Mouse (Mus musculus) gastrocnemius, adult 8-10 months (tissue): Measurements from ENCODE around the gene Brd4. TPM values are rescaled to one million over a fixed set of nuclear protein-coding genes. Genes with fewer than 3 reads are reported as not detected.

Experiments used
- DNase-seq, 2 experiments: peaks; one replicate each; pipeline ENCODE4 v3.0.0; 2022; ENCODE audit warnings: low spot score in 2 of 2
- total RNA-seq, 4 experiments: library from RNA; stranded (reverse); gene quantifications; 2 replicates each; pipeline ENCODE4 v1.2.4; 2022

The Brd4 gene
- total RNA-seq, 4 experiments from 2014 or later: 38.2 to 40.8 (median 39.0) TPM

- no peak for DNase-seq
These were observed 3.4 kb downstream of the Brd4 start for GRCm38 (mm10) chr17:32281126-32281525.

GRCm38 (mm10) chr17:32280575-32280974 is 3.9 kb downstream of the Brd4 start:
- no peak for DNase-seq

- no peak for DNase-seq
These were observed 7.3 kb downstream of the Brd4 start for GRCm38 (mm10) chr17:32277201-32277600.

GRCm38 (mm10) chr17:32275568-32275967 is 9.0 kb downstream of the Brd4 start:
- DNase-seq: no peak

GRCm38 (mm10) chr17:32269151-32269550 is 15.4 kb downstream of the Brd4 start:
- no peak for DNase-seq

GRCm38 (mm10) chr17:32268540-32268960 is 16.0 kb downstream of the Brd4 start:
- no peak for DNase-seq

- no peak for DNase-seq
These were observed 16.4 kb downstream of the Brd4 start for GRCm38 (mm10) chr17:32268096-32268495.

GRCm38 (mm10) chr17:32267617-32268016 is 16.9 kb downstream of the Brd4 start:
- DNase-seq: no peak

- no peak for DNase-seq
These were observed 20.9 kb downstream of the Brd4 start for GRCm38 (mm10) chr17:32263672-32264071.

GRCm38 (mm10) chr17:32262831-32263559 is 21.5 kb downstream of the Brd4 start:
- DNase-seq: no peak

GRCm38 (mm10) chr17:32258869-32259268 is 25.7 kb downstream of the Brd4 start:
- DNase-seq: no peak

- no peak for DNase-seq
These were observed 26.6 kb downstream of the Brd4 start for GRCm38 (mm10) chr17:32257944-32258343.

- DNase-seq: no peak
These were observed 27.1 kb downstream of the Brd4 start for GRCm38 (mm10) chr17:32257452-32257851.

GRCm38 (mm10) chr17:32256896-32257295 is 27.6 kb downstream of the Brd4 start:
- DNase-seq: no peak

GRCm38 (mm10) chr17:32253261-32253660 is 31.3 kb downstream of the Brd4 start:
- DNase-seq: no peak

- DNase-seq: no peak
These were observed 32.6 kb downstream of the Brd4 start for GRCm38 (mm10) chr17:32251827-32252470.

- peak; percentile 17 to 30 for DNase-seq
These were observed 34.5 kb downstream of the Brd4 start for GRCm38 (mm10) chr17:32250066-32250465.

- no peak for DNase-seq
These were observed 36.3 kb downstream of the Brd4 start for GRCm38 (mm10) chr17:32248192-32248591.

GRCm38 (mm10) chr17:32247616-32248015 is 36.9 kb downstream of the Brd4 start:
- no peak for DNase-seq

- no peak for DNase-seq
These were observed 38.4 kb downstream of the Brd4 start for GRCm38 (mm10) chr17:32246117-32246516.

GRCm38 (mm10) chr17:32240881-32241531 is 43.5 kb downstream of the Brd4 start:
- no peak for DNase-seq

- no peak for DNase-seq
These were observed 45.9 kb downstream of the Brd4 start for GRCm38 (mm10) chr17:32238589-32238988.
